Mouse (Mus musculus): ENCODE results near the gene Gm42715. TPM values are rescaled to one million over a fixed set of nuclear protein-coding genes. Genes with fewer than 3 reads are reported as not detected.

The Gm42715 gene
- 20.0 and 26.0 TPM in 2 replicates for polyA plus RNA-seq (2014; fragmentation: Nextera tagmentation; extraction: Ambion mirVana)

- peaks cover 14% of the 10 kb centered on the region; the same call in 1 of the 2 replicates for H3K36me3 ChIP-seq (ENCODE audit: control insufficient read depth, insufficient read depth, low read length)
- DNase-seq (ENCODE audit: low spot score) (no peak), ATAC-seq (ENCODE audit: low FRiP score) (no peak)
- H3K4me1 ChIP-seq (replicated peaks; ENCODE audit: control insufficient read depth, insufficient read depth, low read length) = no peaks in the 10 kb centered on the region
- H3K9me3 ChIP-seq (ENCODE audit: control insufficient read depth, low read length) = no peaks in the 10 kb centered on the region
- H3K9ac ChIP-seq (ENCODE audit: low read depth, low read length) = no peak within 1 kb of the TSS
- H3K27me3 ChIP-seq (ENCODE audit: control insufficient read depth, insufficient read depth, low read length) = no peaks in the 10 kb centered on the region
- H3K4me3 ChIP-seq (ENCODE audit: low read depth, low read length) = no peak within 1 kb of the TSS
- no peak within 1 kb of the TSS for H3K4me2 ChIP-seq (replicated peaks; ENCODE audit: low read depth, low read length)
- no peak within 1 kb of the TSS for H3K27ac ChIP-seq (ENCODE audit: low read depth, low read length)
- 95% methylated on average over 3 of the region's 3 CpGs for WGBS
Measured at GRCm38 (mm10) chr7:127519284-127519683, at the start of gene Gm42715. Gene Gm42715 (plus strand): TSS chr7:127519584.

DNA sequence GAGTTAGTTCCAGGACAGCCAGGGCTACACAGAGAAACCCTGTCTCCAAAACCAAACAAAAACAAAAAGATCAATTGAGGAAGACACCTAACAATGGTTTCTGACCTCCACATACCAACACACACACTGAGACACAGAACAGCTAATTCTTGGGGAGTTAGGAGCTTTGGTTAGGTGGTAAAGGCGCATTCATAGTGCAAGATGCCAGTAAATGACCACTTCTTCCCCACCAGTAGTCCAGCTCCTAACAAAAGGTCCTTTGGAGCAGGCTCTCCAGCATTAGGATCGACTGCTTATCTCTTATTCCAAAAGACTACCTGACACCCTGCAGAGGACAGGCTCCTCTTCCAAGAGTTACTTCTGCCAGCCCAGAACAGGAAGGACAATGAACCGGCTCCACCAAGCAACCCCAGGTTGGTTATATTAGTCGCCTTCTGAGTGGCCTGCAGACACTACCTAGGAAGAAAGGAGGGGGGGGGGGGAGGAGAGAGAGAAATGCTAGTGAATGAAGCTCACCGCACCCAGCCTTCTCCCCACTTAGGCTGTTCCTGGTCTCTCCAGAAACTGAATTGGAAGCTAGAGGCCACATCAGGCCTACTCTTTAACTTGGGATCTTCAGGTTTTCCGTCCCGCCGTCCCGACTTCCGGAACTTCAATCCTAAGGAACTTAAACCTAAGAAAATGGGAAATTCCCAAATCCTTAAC is 49.2 kb upstream of the Gm42715 start:
- no peaks in the 10 kb centered on the region for H3K4me1 ChIP-seq (replicated peaks; ENCODE audit: control insufficient read depth, insufficient read depth, low read length)
- no peaks in the 10 kb centered on the region for H3K27me3 ChIP-seq (ENCODE audit: control insufficient read depth, insufficient read depth, low read length)
- DNase-seq (ENCODE audit: low spot score) (peak; percentile 62), ATAC-seq (ENCODE audit: low FRiP score) (peak; percentile 26; the same call in 1 of the 2 replicates)
- H3K9ac ChIP-seq (ENCODE audit: low read depth, low read length) = peak overlapping the region; percentile 95
- H3K4me3 ChIP-seq (ENCODE audit: low read depth, low read length) = peak overlapping the region; percentile 90
- peak overlapping the region; percentile 94 for H3K27ac ChIP-seq (ENCODE audit: low read depth, low read length)
- WGBS = 10% methylated on average over 10 of the region's 10 CpGs
- peak overlapping the region; percentile 91 for H3K4me2 ChIP-seq (replicated peaks; ENCODE audit: low read depth, low read length)
- peaks cover 19% of the 10 kb centered on the region for H3K36me3 ChIP-seq (ENCODE audit: control insufficient read depth, insufficient read depth, low read length)
- no peaks in the 10 kb centered on the region for H3K9me3 ChIP-seq (ENCODE audit: control insufficient read depth, low read length)

DNA sequence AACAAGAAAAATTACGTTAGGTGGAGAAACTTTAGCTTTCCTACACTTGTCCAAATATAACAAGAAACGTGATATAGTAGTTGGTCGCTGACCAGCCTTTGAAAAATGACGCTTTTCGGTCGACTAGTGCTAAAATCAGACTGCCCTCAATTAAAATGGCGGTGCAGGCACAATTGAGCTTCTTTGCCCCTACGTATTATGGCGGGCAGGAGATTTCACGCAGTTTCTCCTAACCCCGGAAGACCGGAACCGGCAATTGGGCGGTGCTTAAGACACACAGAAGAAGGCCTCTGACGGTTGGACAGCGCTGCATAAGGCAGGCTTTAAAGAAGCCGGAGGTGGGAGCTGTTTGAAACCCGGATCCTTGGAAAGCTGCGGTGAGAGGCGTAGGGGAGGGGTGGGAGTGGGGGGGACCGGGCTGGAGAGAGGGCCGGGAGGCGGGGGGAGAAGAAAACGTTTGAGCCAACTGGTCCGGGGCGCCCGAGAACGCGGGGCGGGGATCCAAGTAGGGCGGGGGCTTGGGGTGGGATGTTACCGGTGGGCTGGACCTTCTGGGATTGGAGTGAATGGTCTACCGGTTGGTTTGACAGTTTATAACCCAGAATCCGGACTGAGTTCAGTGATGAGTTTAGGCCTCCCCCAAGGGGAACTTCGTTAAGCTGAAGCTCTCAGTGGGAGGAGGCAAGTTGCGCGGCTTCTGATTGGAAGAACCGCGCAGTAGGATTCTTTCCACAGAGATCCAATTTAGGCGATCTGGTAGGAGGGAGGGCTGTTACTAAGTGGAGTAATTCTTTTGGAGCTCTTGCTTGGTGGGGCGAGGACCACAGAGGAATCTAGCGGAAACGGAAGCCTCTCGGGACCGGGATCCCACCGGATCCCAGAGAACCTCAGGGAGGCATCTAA is 48.4 kb upstream of the Gm42715 start:
- peaks cover 20% of the 10 kb centered on the region for H3K36me3 ChIP-seq (ENCODE audit: control insufficient read depth, insufficient read depth, low read length)
- ATAC-seq (ENCODE audit: low FRiP score) (peak; percentile 91), DNase-seq (ENCODE audit: low spot score) (peak; percentile 92)
- peak overlapping the region; percentile 94 for H3K27ac ChIP-seq (ENCODE audit: low read depth, low read length)
- peak overlapping the region; percentile 91 for H3K4me2 ChIP-seq (replicated peaks; ENCODE audit: low read depth, low read length)
- no peaks in the 10 kb centered on the region for H3K9me3 ChIP-seq (ENCODE audit: control insufficient read depth, low read length)
- no peaks in the 10 kb centered on the region for H3K27me3 ChIP-seq (ENCODE audit: control insufficient read depth, insufficient read depth, low read length)
- peak overlapping the region; percentile 90 for H3K4me3 ChIP-seq (ENCODE audit: low read depth, low read length)
- WGBS = under 1% methylated on average over 45 of the region's 46 CpGs
- no peaks in the 10 kb centered on the region for H3K4me1 ChIP-seq (replicated peaks; ENCODE audit: control insufficient read depth, insufficient read depth, low read length)
- H3K9ac ChIP-seq (ENCODE audit: low read depth, low read length) = peak overlapping the region; percentile 95

DNA sequence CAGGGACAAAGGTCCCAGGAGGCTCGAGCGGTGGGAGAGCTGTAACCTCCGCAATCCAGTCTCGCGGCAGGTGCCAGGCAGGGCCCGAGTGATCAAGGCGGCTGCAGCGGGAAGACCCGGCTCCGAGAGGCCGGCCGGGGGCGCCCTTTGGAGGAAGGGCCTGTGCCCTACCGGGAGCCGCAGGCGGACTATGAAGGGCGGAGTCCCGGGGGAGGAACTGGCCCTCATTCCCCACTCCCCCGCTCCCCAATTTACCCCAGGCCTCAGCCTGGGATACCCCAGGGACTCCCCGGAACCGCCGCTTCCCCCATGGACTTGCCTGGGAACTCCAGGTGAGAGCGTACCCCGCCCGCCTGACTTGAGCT is 47.8 kb upstream of the Gm42715 start:
- Histone ChIP-seq H3K9me3 (ENCODE audit: control insufficient read depth, low read length) (no peaks in the 10 kb centered on the region), H3K27me3 (ENCODE audit: control insufficient read depth, insufficient read depth, low read length) (no peaks in the 10 kb centered on the region), H3K4me3 (ENCODE audit: low read depth, low read length) (peak overlapping the region; percentile 90), H3K4me1 (replicated peaks; ENCODE audit: control insufficient read depth, insufficient read depth, low read length) (no peaks in the 10 kb centered on the region), H3K27ac (ENCODE audit: low read depth, low read length) (peak overlapping the region; percentile 94), H3K36me3 (ENCODE audit: control insufficient read depth, insufficient read depth, low read length) (peaks cover 24% of the 10 kb centered on the region), H3K9ac (ENCODE audit: low read depth, low read length) (peak overlapping the region; percentile 95), H3K4me2 (replicated peaks; ENCODE audit: low read depth, low read length) (peak overlapping the region; percentile 91)
- ATAC-seq (ENCODE audit: low FRiP score) (peak; percentile 60), DNase-seq (ENCODE audit: low spot score) (no peak)
- under 1% methylated on average over 25 of the region's 25 CpGs for WGBS

- peaks cover 24% of the 10 kb centered on the region for H3K36me3 ChIP-seq (ENCODE audit: control insufficient read depth, insufficient read depth, low read length)
- peak overlapping the region; percentile 95 for H3K9ac ChIP-seq (ENCODE audit: low read depth, low read length)
- DNase-seq (ENCODE audit: low spot score) (no peak), ATAC-seq (ENCODE audit: low FRiP score) (0 out of 2 replicates have a peak, but pooled peaks have one; percentile 1)
- peak overlapping the region; percentile 90 for H3K4me3 ChIP-seq (ENCODE audit: low read depth, low read length)
- no peaks in the 10 kb centered on the region for H3K27me3 ChIP-seq (ENCODE audit: control insufficient read depth, insufficient read depth, low read length)
- H3K4me1 ChIP-seq (replicated peaks; ENCODE audit: control insufficient read depth, insufficient read depth, low read length) = no peaks in the 10 kb centered on the region; the same call in 1 of the 2 replicates
- H3K9me3 ChIP-seq (ENCODE audit: control insufficient read depth, low read length) = no peaks in the 10 kb centered on the region
- H3K27ac ChIP-seq (ENCODE audit: low read depth, low read length) = peak overlapping the region; percentile 94
- under 1% methylated on average over 7 of the region's 7 CpGs for WGBS
- peak overlapping the region; percentile 91 for H3K4me2 ChIP-seq (replicated peaks; ENCODE audit: low read depth, low read length)
Measured at GRCm38 (mm10) chr7:127472060-127472459, 47.3 kb upstream of the Gm42715 start.

DNA sequence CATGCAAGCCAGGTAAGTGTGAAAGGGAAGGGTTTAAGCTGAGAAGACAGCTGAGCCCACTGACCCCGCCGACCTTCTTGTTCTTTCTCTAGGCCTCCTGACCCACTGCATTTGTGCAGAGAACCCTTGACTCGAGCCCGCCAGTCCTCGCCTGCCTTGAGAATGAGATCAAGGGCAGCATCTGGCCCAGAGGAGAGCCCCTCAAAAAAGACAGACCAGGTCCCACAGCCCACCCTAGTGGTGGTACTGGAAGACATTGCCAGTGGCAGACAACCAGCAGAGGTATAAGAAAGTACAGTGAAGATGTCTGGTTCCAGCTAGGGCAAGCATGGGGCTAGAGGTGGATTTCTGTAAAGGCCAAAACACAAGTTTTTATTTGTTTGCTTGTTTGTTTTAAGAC is 45.7 kb upstream of the Gm42715 start:
- Histone ChIP-seq H3K9ac (ENCODE audit: low read depth, low read length) (no peak overlapping the region), H3K27me3 (ENCODE audit: control insufficient read depth, insufficient read depth, low read length) (no peaks in the 10 kb centered on the region), H3K4me2 (replicated peaks; ENCODE audit: low read depth, low read length) (no peak overlapping the region), H3K36me3 (ENCODE audit: control insufficient read depth, insufficient read depth, low read length) (peaks cover 22% of the 10 kb centered on the region), H3K9me3 (ENCODE audit: control insufficient read depth, low read length) (no peaks in the 10 kb centered on the region), H3K4me3 (ENCODE audit: low read depth, low read length) (no peak overlapping the region), H3K27ac (ENCODE audit: low read depth, low read length) (no peak overlapping the region), H3K4me1 (replicated peaks; ENCODE audit: control insufficient read depth, insufficient read depth, low read length) (no peaks in the 10 kb centered on the region; the same call in 1 of the 2 replicates)
- 89% methylated on average over 5 of the region's 5 CpGs for WGBS
- DNase-seq (ENCODE audit: low spot score) (peak; percentile 29), ATAC-seq (ENCODE audit: low FRiP score) (no peak)

DNA sequence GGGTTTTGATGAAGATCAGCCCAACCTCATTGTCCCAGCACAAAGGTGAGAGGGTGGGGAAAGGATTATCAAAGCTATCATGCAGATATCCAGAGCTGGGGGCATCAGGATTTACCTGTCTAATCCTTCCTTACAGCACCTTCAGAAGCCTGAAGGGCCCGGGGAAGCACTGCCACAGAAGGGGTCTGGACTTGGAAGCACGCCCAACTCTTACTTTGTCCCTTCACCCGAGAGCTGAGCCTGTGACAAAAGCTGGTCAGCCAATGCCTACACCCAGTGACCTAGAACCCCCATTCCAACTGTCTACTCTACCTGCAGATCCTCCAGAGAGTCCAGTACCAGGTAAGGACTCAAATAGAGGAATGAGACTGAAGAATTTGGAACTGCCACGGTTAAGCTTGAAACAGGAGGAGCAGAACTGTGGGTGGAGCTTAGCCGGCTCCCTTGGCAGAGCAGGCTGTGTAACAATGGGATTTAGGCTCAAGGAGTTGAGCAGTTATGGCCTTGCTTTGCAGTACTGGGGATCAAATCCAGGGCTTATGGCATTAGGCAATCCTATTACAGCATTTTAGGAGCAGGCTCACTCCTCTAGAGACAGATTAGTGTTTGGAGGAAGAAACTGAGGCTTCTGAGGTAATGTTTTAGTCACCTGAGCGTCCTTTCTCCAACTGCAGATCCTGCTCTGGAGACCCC is 44.9 kb upstream of the Gm42715 start:
- Histone ChIP-seq H3K4me2 (replicated peaks; ENCODE audit: low read depth, low read length) (no peak overlapping the region), H3K27ac (ENCODE audit: low read depth, low read length) (no peak overlapping the region), H3K27me3 (ENCODE audit: control insufficient read depth, insufficient read depth, low read length) (no peaks in the 10 kb centered on the region), H3K4me3 (ENCODE audit: low read depth, low read length) (no peak overlapping the region), H3K4me1 (replicated peaks; ENCODE audit: control insufficient read depth, insufficient read depth, low read length) (no peaks in the 10 kb centered on the region; the same call in 1 of the 2 replicates), H3K36me3 (ENCODE audit: control insufficient read depth, insufficient read depth, low read length) (peaks cover 22% of the 10 kb centered on the region), H3K9me3 (ENCODE audit: control insufficient read depth, low read length) (no peaks in the 10 kb centered on the region), H3K9ac (ENCODE audit: low read depth, low read length) (no peak overlapping the region)
- no peak for DNase-seq (ENCODE audit: low spot score)
- no peak for ATAC-seq (ENCODE audit: low FRiP score)
- WGBS = 90% methylated on average over 6 of the region's 6 CpGs

DNA sequence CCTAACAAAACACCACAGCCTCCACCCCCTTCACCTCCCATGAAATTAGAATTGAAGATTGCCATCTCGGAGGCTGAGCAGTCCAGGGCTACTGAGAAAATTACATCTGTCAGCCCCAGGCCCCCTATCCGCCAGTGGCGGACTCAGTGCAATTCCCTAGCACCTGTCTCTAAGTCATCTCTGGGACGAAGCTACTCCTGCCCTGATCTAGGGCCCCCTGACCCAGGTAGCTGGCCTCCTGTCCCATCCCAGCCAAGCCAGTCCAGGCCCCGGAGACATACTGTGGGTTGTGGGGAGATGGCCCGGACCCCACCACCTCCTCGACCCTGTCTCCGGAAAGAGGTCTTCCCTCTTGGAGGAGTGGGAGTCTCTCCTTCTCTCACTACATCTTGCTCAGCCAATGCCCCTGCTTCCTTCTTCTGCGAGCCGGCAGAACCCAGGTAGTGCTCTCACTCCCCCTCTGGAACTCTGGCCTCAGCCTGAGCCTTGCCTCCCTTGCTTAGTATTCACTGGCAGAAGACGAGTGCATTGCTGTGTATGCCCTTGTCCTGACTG is 44.1 kb upstream of the Gm42715 start:
- H3K9me3 ChIP-seq (ENCODE audit: control insufficient read depth, low read length) = no peaks in the 10 kb centered on the region
- 91% methylated on average over 11 of the region's 11 CpGs for WGBS
- ATAC-seq (ENCODE audit: low FRiP score) = no peak

More for the DNA sequence above, 44.1 kb upstream of the Gm42715 start:
- DNase-seq (ENCODE audit: low spot score) = no peak
- Histone ChIP-seq H3K4me3 (ENCODE audit: low read depth, low read length) (no peak overlapping the region), H3K4me2 (replicated peaks; ENCODE audit: low read depth, low read length) (no peak overlapping the region), H3K4me1 (replicated peaks; ENCODE audit: control insufficient read depth, insufficient read depth, low read length) (peaks cover 4% of the 10 kb centered on the region; the same call in 1 of the 2 replicates), H3K36me3 (ENCODE audit: control insufficient read depth, insufficient read depth, low read length) (peaks cover 22% of the 10 kb centered on the region), H3K27me3 (ENCODE audit: control insufficient read depth, insufficient read depth, low read length) (no peaks in the 10 kb centered on the region), H3K27ac (ENCODE audit: low read depth, low read length) (no peak overlapping the region), H3K9ac (ENCODE audit: low read depth, low read length) (no peak overlapping the region)

All from hindbrain, embryonic 11.5 days (tissue).